Mouse (Mus musculus) mesoderm, embryonic 11.5 days (tissue): Measurements from ENCODE around the gene Samt1.
"Not testable (repeated sequence)": the region's sequence is repeated elsewhere in the genome, so short reads cannot be mapped to it uniquely, and the experiment has no call there.

Source experiments
- DNase-seq: peaks from one replicate; pipeline ENCODE4 v3.0.0-alpha.2; 2012; ENCODE audit warnings: low read depth, low spot score

Samt1 gene

DNA sequence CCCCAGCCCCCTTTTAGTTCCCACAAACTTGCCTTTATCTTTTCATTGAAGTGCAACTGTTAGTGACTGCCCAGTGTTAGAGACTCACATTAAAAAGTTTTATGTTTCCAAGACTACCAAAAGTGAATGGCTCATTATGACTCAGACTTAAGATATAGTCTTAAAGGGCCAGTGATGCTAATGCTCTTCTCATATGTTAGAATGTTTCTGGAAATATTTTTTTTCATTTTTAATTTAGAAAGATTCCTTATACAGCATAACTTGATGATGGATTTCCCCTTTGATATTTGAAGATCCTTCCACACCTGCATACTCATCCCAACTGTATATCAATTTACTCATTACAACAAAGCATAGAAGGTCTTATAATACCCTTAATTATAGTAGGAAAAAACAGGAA, at the start of gene Samt1:
TSS of gene Samt1 (minus strand) at position 101 of the 400 bp plus-strand sequence.
- DNase-seq = not testable (repeated sequence)

DNA sequence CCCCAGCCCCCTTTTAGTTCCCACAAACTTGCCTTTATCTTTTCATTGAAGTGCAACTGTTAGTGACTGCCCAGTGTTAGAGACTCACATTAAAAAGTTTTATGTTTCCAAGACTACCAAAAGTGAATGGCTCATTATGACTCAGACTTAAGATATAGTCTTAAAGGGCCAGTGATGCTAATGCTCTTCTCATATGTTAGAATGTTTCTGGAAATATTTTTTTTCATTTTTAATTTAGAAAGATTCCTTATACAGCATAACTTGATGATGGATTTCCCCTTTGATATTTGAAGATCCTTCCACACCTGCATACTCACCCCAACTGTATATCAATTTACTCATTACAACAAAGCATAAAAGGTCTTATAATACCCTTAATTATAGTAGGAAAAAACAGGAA, 42.5 kb upstream of the Samt1 start, which contains the start of gene Gm10057:
TSS of gene Gm10057 (minus strand) at position 101 of the 400 bp plus-strand sequence.
- DNase-seq = not testable (repeated sequence)

DNA sequence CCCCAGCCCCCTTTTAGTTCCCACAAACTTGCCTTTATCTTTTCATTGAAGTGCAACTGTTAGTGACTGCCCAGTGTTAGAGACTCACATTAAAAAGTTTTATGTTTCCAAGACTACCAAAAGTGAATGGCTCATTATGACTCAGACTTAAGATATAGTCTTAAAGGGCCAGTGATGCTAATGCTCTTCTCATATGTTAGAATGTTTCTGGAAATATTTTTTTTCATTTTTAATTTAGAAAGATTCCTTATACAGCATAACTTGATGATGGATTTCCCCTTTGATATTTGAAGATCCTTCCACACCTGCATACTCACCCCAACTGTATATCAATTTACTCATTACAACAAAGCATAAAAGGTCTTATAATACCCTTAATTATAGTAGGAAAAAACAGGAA, 21.3 kb upstream of the Samt1 start, which contains the start of gene 4921511M17Rik:
TSS of gene 4921511M17Rik (minus strand) at position 101 of the 400 bp plus-strand sequence.
- not testable (repeated sequence) for DNase-seq

DNA sequence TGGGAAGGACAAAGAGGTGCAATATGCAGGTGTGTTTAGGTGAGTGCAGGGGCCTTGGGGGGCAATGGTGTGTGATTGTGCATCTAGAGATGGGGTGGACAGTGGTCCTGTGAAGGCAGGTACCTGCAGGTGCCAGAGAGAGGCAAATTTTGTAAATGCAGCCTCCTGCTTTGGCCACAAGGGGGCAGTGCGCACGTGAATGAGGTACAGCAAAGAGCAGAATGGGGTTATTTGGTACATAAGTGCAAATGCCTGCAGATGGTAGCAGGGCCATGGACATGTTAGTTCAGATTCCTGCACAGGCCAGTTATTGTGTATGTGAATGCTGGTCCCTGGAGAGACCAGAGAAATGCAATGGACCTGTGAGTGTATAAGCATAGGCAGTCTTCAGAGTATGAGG, 35.5 kb downstream of the Samt1 start:
- DNase-seq = not testable (repeated sequence)

DNA sequence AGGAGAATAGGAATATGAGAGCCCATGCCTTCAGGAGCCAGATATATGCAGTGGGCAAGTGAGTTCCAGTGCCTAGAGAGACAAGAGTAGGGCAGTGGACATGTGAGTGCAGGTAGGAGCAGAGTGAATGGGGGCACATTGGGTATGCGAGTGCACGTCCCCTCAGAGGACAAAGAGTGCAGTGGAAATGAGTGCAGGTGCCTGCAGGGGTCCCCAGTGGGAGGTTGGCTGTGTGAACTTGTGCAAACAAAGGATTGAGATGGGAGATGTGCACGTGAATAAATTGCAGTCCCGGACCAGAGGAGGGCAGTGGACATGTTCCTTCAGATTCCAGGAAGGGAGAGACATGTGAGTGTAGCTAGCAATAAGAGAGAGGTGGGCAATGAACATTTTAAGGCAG, 36.0 kb downstream of the Samt1 start:
- not testable (repeated sequence) for DNase-seq

DNA sequence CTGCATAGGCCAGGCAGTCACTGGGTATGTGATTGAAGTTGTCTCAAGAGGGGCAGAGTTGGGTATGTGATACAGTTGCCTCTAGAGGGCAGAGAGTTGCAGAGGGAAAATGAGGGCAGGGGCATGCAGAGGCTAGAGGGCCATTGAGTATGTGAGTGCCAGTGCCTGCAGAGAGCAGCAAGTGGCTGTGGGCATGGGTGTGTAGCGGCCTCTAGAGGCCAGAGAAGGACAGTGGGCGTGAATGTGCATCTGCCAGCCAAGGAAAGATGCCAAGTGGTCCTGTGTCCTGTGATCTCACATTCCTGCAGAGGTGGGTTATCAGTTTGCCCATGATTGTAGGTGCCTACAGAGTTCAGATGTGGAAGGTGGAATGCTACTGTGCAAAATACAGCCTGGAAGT, 38.0 kb downstream of the Samt1 start:
- no peak for DNase-seq

DNA sequence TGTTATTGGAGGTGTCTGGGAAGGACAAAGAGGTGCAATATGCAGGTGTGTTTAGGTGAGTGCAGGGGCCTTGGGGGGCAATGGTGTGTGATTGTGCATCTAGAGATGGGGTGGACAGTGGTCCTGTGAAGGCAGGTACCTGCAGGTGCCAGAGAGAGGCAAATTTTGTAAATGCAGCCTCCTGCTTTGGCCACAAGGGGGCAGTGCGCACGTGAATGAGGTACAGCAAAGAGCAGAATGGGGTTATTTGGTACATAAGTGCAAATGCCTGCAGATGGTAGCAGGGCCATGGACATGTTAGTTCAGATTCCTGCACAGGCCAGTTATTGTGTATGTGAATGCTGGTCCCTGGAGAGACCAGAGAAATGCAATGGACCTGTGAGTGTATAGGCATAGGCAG, 59.6 kb downstream of the Samt1 start:
- not testable (repeated sequence) for DNase-seq
